Mouse (Mus musculus): ENCODE measurements at regions not wholly inside any gene's neighbourhood (a gene's known extent, or its start where the extent isn't known, plus 50 kb on each side); places are given as distances from the start of the nearest gene placed in this dataset.

DNA sequence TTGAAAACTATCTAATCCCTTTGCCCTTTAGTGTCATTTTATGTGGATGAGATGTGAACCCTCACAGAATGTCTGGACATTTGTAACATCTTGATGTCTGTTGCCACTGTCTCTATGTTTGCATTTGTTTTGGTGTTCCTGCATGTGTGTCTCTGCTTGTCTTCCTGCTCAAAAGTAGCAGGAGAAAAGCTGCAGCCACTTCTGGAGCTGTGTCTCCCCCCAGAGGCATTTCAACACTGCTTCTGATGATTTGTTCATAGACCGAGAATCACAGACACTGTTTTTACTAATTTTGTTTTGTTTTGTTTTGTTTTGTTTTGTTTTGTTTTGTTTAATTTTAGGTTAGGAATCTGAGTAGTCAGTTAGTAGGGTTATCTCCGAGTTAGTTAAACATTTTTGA, 883.8 kb downstream of the Gbe1 start:
- no peak for DNase-seq

DNA sequence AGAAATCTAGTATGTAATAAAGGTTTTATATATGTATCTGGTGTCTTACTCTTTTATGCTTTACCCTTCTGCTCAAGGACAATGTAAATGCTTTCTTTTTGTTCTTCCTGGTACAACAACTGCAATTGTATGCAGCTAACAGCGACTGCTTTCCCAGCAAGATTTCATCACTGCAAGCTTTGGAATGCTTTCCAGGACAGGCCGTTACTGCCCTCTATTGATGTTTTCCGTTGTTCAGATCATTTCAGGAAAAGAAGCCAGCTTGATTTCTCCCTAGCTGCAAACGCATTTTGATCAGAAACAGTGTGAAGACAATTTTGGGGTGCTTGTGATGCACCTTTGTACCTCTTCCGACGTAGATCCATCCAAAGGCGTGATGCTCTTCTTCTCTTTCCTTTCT, 895.1 kb downstream of the Gbe1 start:
- DNase-seq, result no peak

GRCm38 (mm10) chr16:71224469-71224868, 910.7 kb downstream of the Gbe1 start:
- no peak for DNase-seq

GRCm38 (mm10) chr16:71230104-71230653, 916.4 kb downstream of the Gbe1 start:
- DNase-seq, result no peak

DNA sequence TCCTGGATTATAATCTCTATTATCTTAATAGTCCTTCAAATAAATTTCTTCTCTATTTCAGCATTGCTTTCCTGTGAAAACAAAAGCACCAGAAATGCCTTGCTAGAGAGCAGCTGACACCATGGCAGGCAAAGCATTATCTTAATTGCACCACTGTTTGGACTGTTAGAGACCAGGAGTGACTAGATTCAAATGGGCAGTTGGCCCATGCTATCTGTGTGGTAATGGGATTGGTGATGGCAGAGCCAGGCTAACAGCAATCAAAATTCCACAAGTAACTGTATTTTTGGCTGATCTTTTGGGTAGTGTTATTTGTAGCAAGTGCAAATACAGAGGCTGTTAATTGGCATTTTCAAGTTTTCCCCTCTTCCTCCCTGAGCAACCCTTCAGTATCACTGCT, 929.3 kb downstream of the Gbe1 start:
- DNase-seq, result no peak

DNA sequence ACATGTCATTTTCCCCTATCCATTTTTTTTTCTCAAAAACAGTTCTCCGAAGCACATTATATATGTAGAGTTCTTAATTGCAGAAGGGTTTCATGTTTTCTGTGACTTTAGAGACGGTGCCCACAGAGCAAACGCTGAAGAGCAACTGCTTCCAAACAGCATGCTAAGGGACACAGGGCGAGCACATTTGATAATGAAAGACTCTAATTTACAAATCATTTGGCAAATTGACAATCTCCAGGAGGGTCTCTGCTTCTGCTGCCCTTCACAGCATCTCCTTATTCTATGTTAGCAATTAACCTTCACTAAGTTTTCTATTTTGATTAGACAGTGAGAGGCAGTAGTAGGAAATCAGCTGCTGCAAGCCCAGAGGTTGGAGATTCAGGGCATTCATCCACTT, 929.7 kb downstream of the Gbe1 start:
- DNase-seq, result no peak

- DNase-seq, result peak; percentile 27 to 49
These were observed 933.9 kb downstream of the Gbe1 start for GRCm38 (mm10) chr16:71247516-71248139.

GRCm38 (mm10) chr16:71255740-71256139, 942.0 kb downstream of the Gbe1 start:
- DNase-seq, result no peak

- no peak for DNase-seq
These were observed 942.4 kb downstream of the Gbe1 start for GRCm38 (mm10) chr16:71256175-71256574.

DNA sequence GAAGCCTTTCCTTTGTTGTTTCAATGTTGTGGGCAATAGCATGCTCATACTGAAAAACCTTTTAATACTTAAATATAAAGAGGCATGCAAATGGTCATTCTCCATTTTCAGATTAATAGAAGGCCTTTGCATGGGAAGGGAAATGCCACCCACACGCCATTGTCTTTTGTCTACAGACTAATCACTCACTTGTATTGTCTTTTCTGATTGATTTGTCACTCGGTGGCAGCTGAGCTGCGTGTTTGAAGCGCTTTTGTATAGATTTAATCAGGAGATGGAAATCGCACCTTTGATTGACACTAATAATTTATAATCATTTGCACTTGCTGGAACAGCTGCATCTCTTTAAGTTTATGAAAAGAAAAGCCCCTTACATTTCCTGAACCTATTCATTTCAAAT, 953.4 kb downstream of the Gbe1 start:
- DNase-seq, result no peak
